Mouse (Mus musculus): ENCODE data around the gene Polr2h.

GRCm38 (mm10) chr16:20732251-20732924 lies 14.9 kb downstream of the Polr2h start:
- TF ChIP-seq CTCF (IDR thresholded peaks at IDR 0.05) (no peak), EP300 (IDR thresholded peaks at IDR 0.05; ENCODE audit: insufficient read depth, low read depth, low read length) (no peak)
